Mouse (Mus musculus) lung, postnatal 0 days (tissue): ENCODE measurements around the gene Insl5. TPM values are rescaled to one million over a fixed set of nuclear protein-coding genes. Genes with fewer than 3 reads are reported as not detected.

ENCODE experiments used
- ATAC-seq: fragments of 200-750 bp; cut with Nextera tagmentation; 2 replicates; pipeline ENCODE4 v1.8.0; 2017; ENCODE audit warnings: moderate library complexity
- DNase-seq: peaks from one replicate; pipeline ENCODE4 v3.0.0-alpha.2; 2016; ENCODE audit warnings: low spot score
- H3K27ac ChIP-seq: fragments of 300-500 bp; sonication (generic); 2 replicates; pipeline ENCODE4 v1.5.1; 2014; ENCODE audit warnings: antibody characterized with exemption, mild to moderate bottlenecking, low read length, mixed read lengths
- H3K27me3 ChIP-seq: fragments of 300-500 bp; sonication (generic); replicated peaks from 2 replicates; pipeline ENCODE4 v1.6.1; 2014; ENCODE audit warnings: low read length, mixed read lengths; ENCODE audit not compliant: insufficient read depth
- H3K36me3 ChIP-seq: fragments of 300-500 bp; sonication (generic); 2 replicates; pipeline ENCODE4 v1.6.1; 2014; ENCODE audit warnings: low read length, mixed read lengths; ENCODE audit not compliant: insufficient read depth
- H3K4me1 ChIP-seq: fragments of 300-500 bp; sonication (generic); 2 replicates; pipeline ENCODE4 v1.6.1; 2014; ENCODE audit warnings: antibody characterized with exemption, low read depth, low read length, mixed read lengths; ENCODE audit not compliant: insufficient read depth
- H3K4me2 ChIP-seq: fragments of 300-500 bp; sonication (generic); replicated peaks from 2 replicates; pipeline ENCODE4 v1.6.1; 2014; ENCODE audit warnings: low read depth, mild to moderate bottlenecking, low read length, moderate library complexity, mixed read lengths
- H3K4me3 ChIP-seq: fragments of 300-500 bp; sonication (generic); 2 replicates; pipeline ENCODE4 v1.5.1; 2014; ENCODE audit warnings: low read depth, low read length
- H3K9ac ChIP-seq: fragments of 300-500 bp; sonication (generic); replicated peaks from 2 replicates; pipeline ENCODE4 v1.6.1; 2014; ENCODE audit warnings: low read depth, mild to moderate bottlenecking
- H3K9me3 ChIP-seq: fragments of 300-500 bp; sonication (generic); 2 replicates; pipeline ENCODE4 v1.6.1; 2016; ENCODE audit warnings: low read length, mixed read lengths
- CTCF ChIP-seq: IDR thresholded peaks from 2 replicates; pipeline ENCODE4 v1.5.1; 2016; ENCODE audit warnings: antibody characterized with exemption, mild to moderate bottlenecking
- EP300 ChIP-seq: IDR thresholded peaks from 2 replicates; pipeline ENCODE4 v1.6.1; 2016; ENCODE audit warnings: antibody characterized with exemption, mild to moderate bottlenecking, control low read depth
- WGBS: fragments of 180-500 bp; shearing (Covaris S2); extraction: QIAGEN DNeasy Blood & Tissue Kit; methylation state at CpG from one replicate; pipeline ENCODE4 v1.1.7; 2014; 5-methylcytosine and 5-hydroxymethylcytosine counted together
- polyA plus RNA-seq: library from polyadenylated mRNA; unstranded; fragments of >200 nt; fragmentation: Nextera tagmentation; extraction: Ambion mirVana; gene quantifications from 2 replicates; pipeline ENCODE4 v1.2.1, GENCODE M21; 2015

Gene Insl5
- polyA plus RNA-seq, 1 experiment from 2014 or later = not detected

DNA sequence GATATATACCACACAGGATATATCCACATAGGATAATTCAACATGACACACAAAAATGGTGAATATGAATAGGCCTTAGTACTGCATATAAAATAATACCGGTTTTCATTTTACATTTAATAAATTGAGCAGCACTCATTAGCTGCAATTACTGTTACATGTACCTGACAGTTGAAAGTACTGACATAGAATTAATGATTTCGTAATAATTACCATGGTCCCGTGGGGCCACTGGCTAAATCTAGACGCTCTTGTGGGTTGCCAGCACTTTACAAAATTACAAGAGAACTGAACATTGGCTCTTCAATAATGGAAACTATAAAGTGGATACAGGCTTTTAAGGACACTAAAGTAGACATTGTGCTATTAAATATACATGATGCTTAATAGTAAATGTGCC, 22.0 kb downstream of the Insl5 start:
- Histone ChIP-seq H3K4me2 (no peak overlapping the region), H3K36me3 (no peaks in the 10 kb centered on the region), H3K4me1 (no peaks in the 10 kb centered on the region), H3K27me3 (no peaks in the 10 kb centered on the region), H3K9me3 (no peaks in the 10 kb centered on the region), H3K4me3 (no peak overlapping the region), H3K27ac (no peak overlapping the region), H3K9ac (no peak overlapping the region)
- TF ChIP-seq CTCF = no peak
- TF ChIP-seq EP300 = no peak
- ATAC-seq (no peak), DNase-seq (no peak)
- 82% methylated on average over 4 of the region's 4 CpGs for WGBS

DNA sequence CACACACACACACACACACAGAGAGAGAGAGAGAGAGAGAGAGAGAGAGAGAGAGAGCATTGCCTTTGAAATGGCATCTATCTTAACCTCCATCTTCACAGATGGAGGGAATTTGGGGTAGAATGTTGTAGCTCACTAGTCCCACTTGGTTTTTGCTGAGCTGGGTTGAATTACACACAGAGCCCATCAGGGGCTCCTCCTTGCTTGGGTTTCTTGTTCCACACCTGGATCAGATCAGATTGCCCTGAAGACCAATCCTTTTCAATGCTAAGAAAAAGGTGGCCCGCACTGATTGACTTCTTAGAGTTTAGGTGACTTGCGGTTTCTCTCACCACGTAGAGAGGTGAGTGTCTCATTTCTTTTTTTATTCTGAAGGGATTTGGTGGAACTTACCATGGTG, 35.0 kb downstream of the Insl5 start:
- Histone ChIP-seq H3K4me2 (no peak overlapping the region), H3K27me3 (no peaks in the 10 kb centered on the region), H3K9ac (no peak overlapping the region), H3K27ac (no peak overlapping the region), H3K36me3 (no peaks in the 10 kb centered on the region), H3K9me3 (no peaks in the 10 kb centered on the region), H3K4me3 (no peak overlapping the region), H3K4me1 (no peaks in the 10 kb centered on the region)
- TF ChIP-seq CTCF (no peak), EP300 (no peak)
- ATAC-seq (no peak), DNase-seq (no peak)
- 90% methylated on average over 3 of the region's 3 CpGs for WGBS

DNA sequence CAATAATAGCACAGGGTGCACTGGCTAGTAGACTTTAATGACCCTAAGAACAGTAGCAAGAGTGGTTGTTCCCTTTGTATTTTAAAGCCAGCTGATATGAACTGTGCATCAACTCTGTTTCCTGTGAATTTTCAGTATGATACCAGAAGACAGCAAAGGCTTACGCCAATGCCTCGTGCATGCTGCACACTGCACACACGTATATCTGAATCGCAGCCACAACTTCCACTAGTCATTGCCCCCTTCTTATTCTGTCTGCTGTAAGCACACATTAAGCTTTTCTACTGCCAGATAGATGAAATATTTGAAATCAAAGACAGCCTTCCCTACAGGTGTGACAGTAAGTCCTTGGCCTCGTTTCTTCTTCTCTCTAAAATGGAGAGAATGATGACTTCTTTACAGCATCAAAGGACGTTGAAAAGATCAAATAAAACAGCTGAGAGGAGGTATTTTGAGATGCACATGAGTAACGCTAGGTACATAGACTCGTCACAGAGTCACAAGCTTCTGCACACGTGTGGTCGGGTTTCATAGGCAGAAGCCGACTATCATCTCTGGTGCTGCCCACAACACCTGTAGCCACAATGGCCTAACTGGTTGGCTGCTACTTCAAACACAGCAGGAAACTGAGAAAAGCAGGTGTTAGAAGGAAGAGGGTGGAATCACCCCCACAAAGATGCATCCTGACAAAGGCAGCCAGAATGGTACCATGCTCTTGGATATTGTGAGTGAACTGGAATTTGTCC, 35.9 kb downstream of the Insl5 start:
- H3K27me3 ChIP-seq = no peaks in the 10 kb centered on the region
- DNase-seq = no peak
- no peak overlapping the region for H3K9ac ChIP-seq
- no peak overlapping the region for H3K4me2 ChIP-seq
- H3K9me3 ChIP-seq = no peaks in the 10 kb centered on the region
- no peaks in the 10 kb centered on the region for H3K36me3 ChIP-seq
- TF ChIP-seq CTCF = no peak
- no peak for TF ChIP-seq EP300
- ATAC-seq = no peak
- no peak overlapping the region for H3K4me3 ChIP-seq
- no peak overlapping the region for H3K27ac ChIP-seq
- 70% methylated on average over 11 of the region's 11 CpGs for WGBS
- H3K4me1 ChIP-seq = no peaks in the 10 kb centered on the region

DNA sequence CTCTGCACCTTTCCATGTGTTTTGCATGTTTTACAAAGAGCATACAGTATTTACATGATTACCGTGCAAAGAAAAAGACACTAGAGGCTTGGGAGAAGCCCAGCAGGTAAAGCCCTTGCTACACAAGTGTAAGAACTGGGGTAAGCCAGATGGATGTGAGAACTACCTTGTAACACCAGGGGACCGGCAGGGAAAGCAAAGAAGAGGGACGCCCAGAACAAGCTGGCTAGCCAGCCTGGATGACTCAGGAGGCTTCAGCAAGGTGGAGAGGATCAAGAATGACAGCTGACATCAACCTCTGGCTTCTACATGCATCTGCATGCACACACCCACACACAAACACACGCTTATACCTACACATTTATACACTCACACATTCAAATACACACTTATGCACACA, 36.6 kb downstream of the Insl5 start:
- WGBS = 73% methylated on average over 4 of the region's 4 CpGs
- Histone ChIP-seq H3K36me3 (no peaks in the 10 kb centered on the region), H3K9ac (no peak overlapping the region), H3K27ac (no peak overlapping the region), H3K9me3 (no peaks in the 10 kb centered on the region), H3K4me2 (no peak overlapping the region), H3K4me1 (no peaks in the 10 kb centered on the region), H3K4me3 (no peak overlapping the region), H3K27me3 (no peaks in the 10 kb centered on the region)
- ATAC-seq (no peak), DNase-seq (no peak)
- TF ChIP-seq CTCF (no peak), EP300 (no peak)

DNA sequence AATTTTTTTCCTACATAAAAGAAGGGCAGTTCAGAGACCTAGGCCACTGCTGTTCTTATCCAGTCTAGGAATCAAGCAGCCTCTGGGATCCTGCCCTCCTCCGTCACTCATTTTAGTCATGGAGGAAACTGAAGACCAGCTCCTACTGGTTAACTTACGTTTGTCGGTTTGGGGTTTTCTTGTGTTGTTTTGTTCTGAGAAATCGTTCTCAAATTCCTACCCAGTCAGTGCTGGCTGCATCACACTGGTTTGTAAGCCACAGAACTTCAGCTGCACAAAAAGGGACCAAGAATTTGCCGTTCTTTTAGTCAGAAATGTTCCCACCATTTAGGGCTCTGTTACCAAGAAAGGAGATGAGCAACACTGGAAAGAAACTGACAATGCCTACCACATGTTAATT, 37.3 kb downstream of the Insl5 start:
- DNase-seq (no peak), ATAC-seq (no peak)
- no peak for TF ChIP-seq CTCF
- TF ChIP-seq EP300 = no peak
- Histone ChIP-seq H3K4me3 (no peak overlapping the region), H3K9me3 (no peaks in the 10 kb centered on the region), H3K27ac (no peak overlapping the region), H3K27me3 (no peaks in the 10 kb centered on the region), H3K4me2 (no peak overlapping the region), H3K9ac (no peak overlapping the region), H3K4me1 (no peaks in the 10 kb centered on the region), H3K36me3 (no peaks in the 10 kb centered on the region)
- 78% methylated on average over 5 of the region's 5 CpGs for WGBS

DNA sequence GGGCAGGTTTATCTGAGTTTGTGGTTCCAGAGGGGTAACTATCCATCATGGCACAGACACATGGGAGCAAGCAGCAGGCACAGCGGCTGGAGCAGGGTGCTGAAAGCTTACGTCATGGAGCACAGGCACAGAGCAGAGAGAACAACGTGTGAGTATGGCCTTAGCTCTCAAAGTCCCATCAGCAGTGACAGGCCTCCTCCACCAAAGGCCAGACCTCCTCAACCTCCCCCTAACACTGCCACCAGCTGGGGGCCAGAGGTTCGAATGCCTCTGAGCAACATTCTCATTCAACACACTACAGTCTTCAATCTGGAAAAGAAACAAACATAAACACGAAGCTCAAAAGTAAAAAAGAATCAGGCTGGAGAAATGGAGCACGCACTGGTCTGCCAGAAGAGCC, 38.1 kb downstream of the Insl5 start:
- no peaks in the 10 kb centered on the region for H3K36me3 ChIP-seq
- no peak overlapping the region for H3K4me3 ChIP-seq
- no peak overlapping the region for H3K27ac ChIP-seq
- ATAC-seq (no peak), DNase-seq (no peak)
- H3K4me1 ChIP-seq = no peaks in the 10 kb centered on the region
- no peak overlapping the region for H3K4me2 ChIP-seq
- H3K27me3 ChIP-seq = no peaks in the 10 kb centered on the region
- 62% methylated on average over 6 of the region's 6 CpGs for WGBS
- no peak for TF ChIP-seq EP300
- no peak for TF ChIP-seq CTCF
- H3K9me3 ChIP-seq = no peaks in the 10 kb centered on the region
- no peak overlapping the region for H3K9ac ChIP-seq

DNA sequence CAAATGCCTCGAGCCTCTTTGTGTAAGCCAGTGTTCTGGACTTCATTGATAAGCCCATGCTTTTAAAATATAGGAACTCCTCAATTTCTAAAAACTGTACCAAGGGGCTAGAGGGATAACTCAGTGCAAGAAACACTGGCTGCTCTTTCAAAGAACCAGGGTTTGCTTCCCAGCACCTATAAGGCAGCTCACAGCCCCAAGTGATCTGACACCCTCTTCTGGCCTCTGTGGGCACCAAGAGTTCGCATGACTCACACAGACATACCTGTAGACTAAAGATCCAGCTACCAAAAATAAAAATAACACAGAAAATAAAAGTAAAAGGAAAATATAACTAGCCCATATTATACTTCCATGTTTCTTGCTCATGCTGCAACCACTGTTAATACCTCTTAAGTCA, 38.9 kb downstream of the Insl5 start:
- no peak overlapping the region for H3K27ac ChIP-seq
- no peak for TF ChIP-seq CTCF
- no peak for TF ChIP-seq EP300
- no peaks in the 10 kb centered on the region for H3K9me3 ChIP-seq
- H3K36me3 ChIP-seq = no peaks in the 10 kb centered on the region
- ATAC-seq = no peak
- no peak overlapping the region for H3K9ac ChIP-seq
- H3K27me3 ChIP-seq = no peaks in the 10 kb centered on the region
- DNase-seq = no peak
- no peak overlapping the region for H3K4me3 ChIP-seq
- H3K4me2 ChIP-seq = no peak overlapping the region
- WGBS = 78% methylated on average over 2 of the region's 2 CpGs
- H3K4me1 ChIP-seq = no peaks in the 10 kb centered on the region
